Mouse (Mus musculus) left cerebral cortex, postnatal 25 days (tissue): ENCODE results near the gene 9430015G10Rik. TPM values are rescaled to one million over a fixed set of nuclear protein-coding genes. Genes with fewer than 3 reads are reported as not detected.

Source experiments
- DNase-seq, 2 experiments: peaks; one replicate each; pipeline ENCODE4 v3.0.0; 2022; ENCODE audit warnings: low spot score in 2 of 2, mixed read lengths in 1 of 2
- intact Hi-C: fragments of 180-260 bp; cut with DNase I; formaldehyde crosslinking; loops from one replicate; pipeline ENCODE4 v1.15.1; 2025
- total RNA-seq, 2 experiments: library from RNA; stranded (reverse); gene quantifications; 2 replicates each; pipeline ENCODE4 v1.2.3; 2021

The 9430015G10Rik gene
- total RNA-seq, 2 experiments from 2014 or later = 28.6 to 29.4 TPM

DNA sequence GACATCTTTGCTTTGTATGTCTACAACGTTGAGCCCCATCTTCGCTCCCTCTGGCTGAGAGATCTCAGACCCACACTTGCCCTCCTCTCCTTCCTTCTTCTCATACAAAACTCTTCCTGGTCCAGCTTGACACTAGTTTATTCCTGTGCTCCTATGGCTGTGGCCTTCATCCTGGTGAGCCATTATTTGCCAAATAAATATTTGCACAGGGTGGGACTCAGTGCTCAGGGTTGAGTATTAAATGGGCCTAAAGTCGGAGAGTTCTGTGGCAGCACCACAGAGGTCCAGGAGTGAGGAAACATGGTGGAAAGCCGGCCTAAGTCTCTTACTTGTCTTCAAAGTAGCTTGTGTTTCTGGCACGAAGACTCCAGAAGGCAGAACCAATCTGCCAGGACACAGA is 16.0 kb upstream of the 9430015G10Rik start:
- intact Hi-C loops = loop anchor here (5.0 kb wide), 1 partner anchor 46 kb away; no protein-coding TSS in a partner anchor
- DNase-seq = no peak

GRCm38 (mm10) chr4:156096191-156096590 is 13.6 kb upstream of the 9430015G10Rik start:
- DNase-seq = no peak
- intact Hi-C loops = no loop called here

GRCm38 (mm10) chr4:156097770-156098366 is 11.9 kb upstream of the 9430015G10Rik start:
- intact Hi-C loops = no loop called here
- DNase-seq = no peak

DNA sequence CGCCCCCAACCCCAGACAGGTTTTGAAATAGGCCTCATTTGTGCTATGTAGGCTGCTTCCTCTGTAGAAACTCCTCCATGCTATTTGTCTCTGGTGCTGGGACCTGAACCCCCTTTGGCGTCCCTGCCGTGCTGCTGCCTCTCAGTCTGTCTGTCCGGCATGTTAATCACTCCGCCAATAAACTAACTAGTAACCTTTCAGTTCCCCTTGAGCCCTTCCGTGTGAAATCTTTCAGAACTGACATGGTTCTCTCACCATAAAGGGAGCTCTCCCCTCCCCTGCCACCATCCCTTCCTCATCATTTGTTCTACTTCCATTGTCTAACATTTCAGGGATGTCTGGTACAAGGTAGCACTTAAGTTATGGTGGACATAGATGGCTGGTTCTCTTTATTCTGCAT is 10.4 kb upstream of the 9430015G10Rik start:
- no peak for DNase-seq
- intact Hi-C loops = no loop called here

DNA sequence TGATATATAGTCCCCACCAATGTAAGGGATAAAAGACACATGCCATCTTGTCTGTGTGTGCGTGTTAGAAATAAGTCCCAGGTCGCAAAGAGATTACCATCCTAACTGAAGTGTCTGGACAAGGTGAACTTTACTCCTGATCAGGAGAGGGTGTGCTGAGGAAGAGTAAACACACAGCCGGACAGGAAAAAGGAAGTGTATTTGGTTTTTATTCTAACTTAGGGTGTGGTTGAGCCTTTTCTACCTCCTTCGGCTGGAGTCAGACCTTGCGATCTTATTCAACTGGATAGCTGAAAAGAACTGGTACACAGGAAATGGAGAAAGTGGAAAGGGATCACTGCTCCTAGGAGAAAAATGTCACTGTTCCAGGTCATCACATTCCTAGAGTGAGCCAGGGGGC is 9.3 kb upstream of the 9430015G10Rik start:
- DNase-seq = no peak
- intact Hi-C loops = loop anchor here (5.0 kb wide), 1 partner anchor 68 kb away; no protein-coding TSS in a partner anchor

GRCm38 (mm10) chr4:156101481-156101903 is 8.3 kb upstream of the 9430015G10Rik start:
- DNase-seq = no peak
- intact Hi-C loops = loop anchor here (5.0 kb wide), 1 partner anchor 69 kb away; no protein-coding TSS in a partner anchor

DNA sequence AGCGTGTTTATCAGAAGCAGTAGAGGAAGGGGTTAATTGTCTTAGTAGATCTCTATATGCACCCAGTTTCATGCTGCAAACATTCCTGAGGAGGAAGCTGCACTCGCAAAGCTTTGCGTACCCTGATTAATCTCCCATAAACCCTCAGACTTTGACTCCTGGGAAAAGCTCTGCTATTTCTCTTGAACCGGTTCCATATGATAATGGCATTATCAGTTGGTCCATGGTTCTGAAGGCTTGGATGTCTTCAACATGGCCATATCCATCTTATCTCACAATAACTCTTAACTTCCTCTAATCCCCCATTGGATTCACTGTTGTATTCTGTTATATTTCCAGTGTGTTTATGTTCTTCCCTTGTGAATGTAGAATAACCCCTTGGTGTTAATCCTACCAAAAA is 6.4 kb upstream of the 9430015G10Rik start:
- DNase-seq = no peak
- intact Hi-C loops = loop anchor here (5.0 kb wide), 1 partner anchor 71 kb away; no protein-coding TSS in a partner anchor

DNA sequence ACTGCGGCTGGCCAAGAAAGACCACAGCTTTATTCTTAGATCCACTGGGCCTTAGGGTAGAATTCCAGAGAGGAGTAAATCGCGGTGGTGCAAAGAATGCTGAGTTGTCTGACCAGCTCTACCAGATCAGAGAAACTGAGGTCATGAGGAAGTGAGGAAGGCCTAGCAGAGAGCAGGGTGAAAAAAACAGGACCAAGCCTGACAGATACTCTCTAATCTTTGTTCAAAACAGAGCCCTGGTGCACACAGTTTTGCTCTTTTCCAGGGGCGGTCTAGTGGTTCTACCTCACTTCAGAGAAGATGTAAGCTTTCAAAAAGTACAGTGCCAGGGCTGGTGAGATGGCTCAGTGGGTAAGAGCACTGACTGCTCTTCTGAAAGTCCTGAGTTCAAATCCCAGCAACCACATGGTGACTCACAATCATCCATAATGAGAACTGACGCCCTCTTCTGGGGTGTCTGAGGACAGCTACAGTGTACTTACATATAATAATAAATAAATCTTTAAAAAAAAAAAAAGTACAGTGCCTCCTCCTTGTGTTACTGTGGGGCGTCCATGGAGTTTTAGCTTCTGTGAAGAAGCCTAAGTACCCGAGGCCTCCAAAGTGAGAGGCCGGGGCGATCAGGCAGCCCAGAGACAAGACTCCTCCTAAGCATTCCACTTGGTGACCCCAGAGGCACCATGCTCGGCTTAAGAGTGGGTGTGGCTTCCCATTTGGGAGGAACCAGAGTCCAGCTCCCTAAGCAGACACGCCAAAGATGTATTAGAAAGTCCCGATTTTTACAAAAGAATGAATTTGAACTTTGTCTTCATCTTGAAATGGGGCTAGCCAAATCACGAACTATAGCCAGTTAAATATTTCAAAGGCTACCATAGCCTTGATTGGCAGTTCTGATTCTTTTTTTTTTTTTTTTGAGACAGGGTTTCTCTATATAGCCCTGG is 906 bp upstream of the 9430015G10Rik start:
- intact Hi-C loops = loop anchor here (1.0 kb wide), 1 partner anchor 116 kb away; no protein-coding TSS in a partner anchor
- peak; percentile 13 to 37 for DNase-seq

DNA sequence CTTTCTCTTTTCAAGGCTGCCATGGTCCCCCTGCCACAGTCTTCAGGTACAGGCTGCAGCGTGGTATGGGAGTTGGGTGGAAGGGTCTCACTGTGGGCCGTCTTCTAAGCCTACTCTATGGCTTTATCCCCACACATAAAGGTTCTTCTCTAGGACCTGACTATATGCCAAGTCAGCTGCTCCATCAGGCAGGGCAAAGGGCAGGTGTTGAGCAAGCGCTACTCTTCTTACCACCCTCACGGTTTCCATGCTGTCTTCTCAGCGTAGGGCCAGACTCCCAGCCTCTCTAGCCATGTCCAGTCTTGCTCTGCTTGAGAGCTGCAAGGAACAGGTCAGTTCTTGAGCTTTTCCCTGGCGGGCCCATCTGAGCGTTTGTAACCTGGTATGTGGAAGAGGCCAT is 14.3 kb downstream of the 9430015G10Rik start:
- intact Hi-C loops = no loop called here
- DNase-seq = no peak

DNA sequence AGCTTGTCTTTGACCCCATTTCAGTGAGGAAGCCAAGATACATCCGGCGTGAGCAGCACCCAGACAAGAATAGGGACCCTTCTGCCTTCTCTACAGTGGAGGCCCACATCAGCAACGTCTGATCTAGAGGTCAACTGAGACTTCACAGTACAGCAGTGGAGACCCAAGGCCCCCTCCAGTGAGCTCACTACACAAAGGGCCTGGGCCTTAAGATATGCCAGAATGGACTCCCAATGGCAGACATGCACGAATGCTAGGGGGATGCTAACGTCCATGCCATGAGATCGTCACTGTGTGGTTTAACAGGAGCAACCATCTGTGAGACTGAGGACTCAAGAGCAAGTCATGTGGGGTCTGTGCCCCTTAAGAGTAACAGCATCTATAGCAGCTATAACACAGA is 15.6 kb downstream of the 9430015G10Rik start:
- intact Hi-C loops = no loop called here

DNA sequence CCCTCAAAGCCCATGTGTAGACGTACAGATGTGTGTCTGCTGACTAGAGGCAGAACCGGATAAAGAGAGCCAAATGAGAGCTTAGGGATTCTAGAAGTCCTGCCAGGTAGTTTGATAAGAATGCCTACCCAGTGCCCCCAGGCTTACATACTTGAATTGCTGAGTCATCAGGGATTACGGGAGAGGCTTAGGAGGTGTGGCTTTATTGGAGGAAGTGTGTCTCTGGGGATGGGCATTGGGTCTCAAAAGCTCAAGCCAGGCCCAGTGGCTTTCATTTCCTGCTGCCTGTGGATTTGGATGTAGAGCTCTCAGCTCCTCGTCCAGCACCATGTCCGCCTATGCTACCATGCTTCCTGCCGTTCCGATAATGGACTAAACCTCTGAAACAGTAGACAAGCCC is 17.1 kb downstream of the 9430015G10Rik start:
- no peak for DNase-seq
- intact Hi-C loops = no loop called here

More for the DNA sequence above, 15.6 kb downstream of the 9430015G10Rik start:
- DNase-seq = no peak

- intact Hi-C loops = no loop called here
These were observed 19.0 kb downstream of the 9430015G10Rik start for GRCm38 (mm10) chr4:156128746-156129145.

DNA sequence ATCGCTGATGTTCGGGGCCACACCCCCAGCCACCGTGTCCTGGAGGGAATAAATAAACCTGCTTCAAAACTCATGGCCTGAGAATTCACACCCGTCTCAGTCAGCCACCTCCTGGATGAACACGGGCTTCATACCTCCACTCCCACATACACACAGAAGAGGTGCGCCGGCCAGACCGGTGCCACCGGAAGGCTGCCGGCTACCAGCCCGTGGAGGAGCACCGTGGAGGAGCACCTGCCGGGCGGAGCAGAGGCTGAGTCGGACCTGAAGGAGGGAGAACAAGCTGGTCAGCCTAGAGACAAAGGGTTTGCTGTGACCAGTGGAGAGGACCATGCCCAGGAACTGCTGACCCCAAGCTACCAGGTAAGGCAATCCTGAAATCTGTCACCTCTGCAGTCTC is 20.7 kb downstream of the 9430015G10Rik start, which contains the start of gene Rnf223:
Gene Rnf223, plus strand, starts transcription at position 78 of the 400 bp plus-strand sequence.
- intact Hi-C loops = no loop called here
- no peak for DNase-seq

More at GRCm38 (mm10) chr4:156128746-156129145, 19.0 kb downstream of the 9430015G10Rik start:
- DNase-seq = no peak

DNA sequence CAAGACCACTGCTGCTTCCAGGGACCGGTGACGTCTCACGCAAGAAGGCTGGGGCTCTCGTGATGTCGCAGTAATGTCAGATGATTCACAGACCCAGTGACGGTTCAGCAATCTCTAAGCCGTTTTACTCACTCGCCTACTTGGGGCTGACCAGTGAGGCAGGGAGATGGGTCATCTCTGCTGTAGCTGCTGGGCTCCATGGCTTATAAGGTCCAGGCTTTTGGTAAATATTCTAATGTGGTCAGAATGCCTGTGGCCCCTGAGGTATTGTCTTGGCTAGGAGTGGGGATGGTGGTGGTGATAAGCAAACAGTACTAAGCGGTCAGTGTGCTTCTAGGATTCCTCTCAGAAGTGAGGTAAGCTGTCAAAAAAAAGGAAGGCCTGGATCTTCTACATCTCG is 21.2 kb downstream of the 9430015G10Rik start:
- intact Hi-C loops = no loop called here
- DNase-seq = no peak

- no peak for DNase-seq
- intact Hi-C loops = no loop called here
These were observed 23.6 kb downstream of the 9430015G10Rik start for GRCm38 (mm10) chr4:156133334-156133733.

DNA sequence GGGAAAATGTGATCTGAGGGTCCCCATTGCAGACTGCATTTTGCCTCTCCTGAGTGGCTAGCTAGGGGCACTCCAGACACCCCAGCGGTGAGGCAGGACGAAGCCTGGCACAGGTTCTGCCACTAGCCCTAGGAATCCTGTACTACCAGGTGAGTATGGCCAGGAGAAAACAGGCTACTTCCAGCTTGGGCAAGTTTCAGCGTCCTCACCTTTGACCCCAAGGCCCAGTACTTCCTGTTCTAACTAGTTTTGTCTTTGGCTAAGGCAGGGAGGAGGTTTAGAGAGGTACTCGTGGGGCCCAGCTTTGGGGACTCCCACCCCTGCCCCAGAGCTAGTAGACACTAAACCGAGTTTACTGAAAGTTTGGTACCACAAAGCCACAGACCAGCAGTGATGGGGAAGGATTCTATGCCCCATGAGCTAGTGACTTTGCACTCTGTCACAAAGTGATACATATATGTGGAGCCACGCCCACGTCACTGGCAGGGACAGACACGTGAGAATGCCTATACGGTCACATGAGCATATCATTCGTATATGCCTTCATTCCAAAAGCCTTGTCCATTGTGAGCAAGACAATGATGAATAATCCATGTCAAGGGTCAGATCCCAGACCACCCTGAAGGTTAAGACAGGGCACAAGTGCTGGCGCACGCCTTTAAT is 24.3 kb downstream of the 9430015G10Rik start:
- intact Hi-C loops = no loop called here
- DNase-seq = no peak

GRCm38 (mm10) chr4:156135112-156135511 is 25.3 kb downstream of the 9430015G10Rik start:
- DNase-seq = no peak
- intact Hi-C loops = no loop called here

GRCm38 (mm10) chr4:156135801-156136200 is 26.0 kb downstream of the 9430015G10Rik start:
- DNase-seq = no peak
- intact Hi-C loops = no loop called here

- intact Hi-C loops = no loop called here
- no peak for DNase-seq
These were observed 26.7 kb downstream of the 9430015G10Rik start for GRCm38 (mm10) chr4:156136285-156137100.
